17 mouse cellular contexts compared by ENCODE assay signal in genomic region chr10:120616406-120617015, GRCm38 (mm10).
DNase-seq lines count a peak whose midpoint lies in the region; ATAC-seq lines count a peak whose summit lies in the region.
"Had no signal": no experiment of that assay in that cellular context is flagged by ENCODE, and none has a peak within 500 bp of the region (broad histone marks: within the 10 kb centered on the region; RNA-seq: fewer than 3 reads in every experiment).

No protein-coding gene starts in this region.

- H3K27me3 ChIP-seq in splenic B cell, adult 2 months (ENCODE audit: control insufficient read depth, insufficient read depth, low read length, poor library complexity, severe bottlenecking) = no peaks in the 10 kb centered on the region
- no peaks in the 10 kb centered on the region for H3K27me3 ChIP-seq in midbrain, embryonic 10.5 days (ENCODE audit: low read depth, poor library complexity, severe bottlenecking)
- H3K27me3 ChIP-seq: embryonic facial prominence, embryonic 12.5 days; forebrain, embryonic 15.5 days; intestine, embryonic 15.5 days; liver, embryonic 13.5 days had no signal

- no peaks in the 10 kb centered on the region for H3K9me3 ChIP-seq in midbrain, embryonic 10.5 days (replicated peaks)
- H3K9me3 ChIP-seq: embryonic facial prominence, embryonic 12.5 days; forebrain, embryonic 15.5 days; intestine, embryonic 15.5 days; liver, embryonic 13.5 days; megakaryocyte, embryonic 14.5 days had no signal

- H3K36me3 ChIP-seq in splenic B cell, adult 2 months (ENCODE audit: control insufficient read depth, insufficient read depth, low read length, poor library complexity, severe bottlenecking) = no peaks in the 10 kb centered on the region
- H3K36me3 ChIP-seq in midbrain, embryonic 10.5 days = no peaks in the 10 kb centered on the region
- H3K36me3 ChIP-seq: embryonic facial prominence, embryonic 12.5 days; forebrain, embryonic 15.5 days; intestine, embryonic 15.5 days; liver, embryonic 13.5 days had no signal

- 79% methylated on average over 5 of the region's 5 CpGs for WGBS in midbrain, embryonic 10.5 days

- peak; percentile 90 for ATAC-seq in granulocyte monocyte progenitor cell, adult 5-6 weeks (replicated peaks; ENCODE audit: poor library complexity, severe bottlenecking)
- ATAC-seq: forebrain, embryonic 15.5 days; intestine, embryonic 15.5 days had no signal

- peak; percentile 98 for DNase-seq in 416B (ENCODE audit: low read depth)
- DNase-seq in CD8-positive naive resting alpha-beta T cell, adult 2 months (ENCODE audit: low read depth in 2 of 2, low spot score in 2 of 2) = peak; percentile 61 to 79
- peak; percentile 2 for DNase-seq in splenic B cell, adult 2 months (ENCODE audit: low read depth, low spot score)
- no peak for DNase-seq in midbrain, embryonic 10.5 days (ENCODE audit: low spot score)
- no peak for DNase-seq in adipocyte (ENCODE audit: low spot score)
- DNase-seq in adrenal gland, adult (ENCODE audit: inconsistent age in 2 of 2, low spot score in 1 of 2) = no peak
- no peak for DNase-seq in cerebellum, adult 18-20 months
- DNase-seq: adrenal gland, postnatal 36 days; cerebellum, adult 8-10 months; gastrocnemius, postnatal 10 days; liver, embryonic 13.5 days; retina, postnatal 1 day had no signal

- no peak overlapping the region for H3K27ac ChIP-seq in midbrain, embryonic 10.5 days (replicated peaks)
- H3K27ac ChIP-seq: embryonic facial prominence, embryonic 12.5 days; forebrain, embryonic 15.5 days; intestine, embryonic 15.5 days; liver, embryonic 13.5 days had no signal

- no peak overlapping the region for H3K4me3 ChIP-seq in midbrain, embryonic 10.5 days
- H3K4me3 ChIP-seq: embryonic facial prominence, embryonic 12.5 days; forebrain, embryonic 15.5 days; intestine, embryonic 15.5 days; liver, embryonic 13.5 days; megakaryocyte, embryonic 14.5 days had no signal

- H3K4me1 ChIP-seq in midbrain, embryonic 10.5 days = no peaks in the 10 kb centered on the region
- H3K4me1 ChIP-seq: embryonic facial prominence, embryonic 12.5 days; forebrain, embryonic 15.5 days; intestine, embryonic 15.5 days; liver, embryonic 13.5 days had no signal

Comparison
In these comparisons a context has a peak if more than half of its experiments do, and no peak if none do; other contexts are left out.
1. DNase-seq: peak in 416B (single experiment), CD8-positive naive resting alpha-beta T cell, adult 2 months (2 of 2) and splenic B cell, adult 2 months (single experiment); none in midbrain, embryonic 10.5 days (single experiment), adipocyte (single experiment), adrenal gland, adult (0 of 2) and cerebellum, adult 18-20 months (0 of 2).